14 mouse cellular contexts compared by ENCODE assay signal in the genomic region with DNA sequence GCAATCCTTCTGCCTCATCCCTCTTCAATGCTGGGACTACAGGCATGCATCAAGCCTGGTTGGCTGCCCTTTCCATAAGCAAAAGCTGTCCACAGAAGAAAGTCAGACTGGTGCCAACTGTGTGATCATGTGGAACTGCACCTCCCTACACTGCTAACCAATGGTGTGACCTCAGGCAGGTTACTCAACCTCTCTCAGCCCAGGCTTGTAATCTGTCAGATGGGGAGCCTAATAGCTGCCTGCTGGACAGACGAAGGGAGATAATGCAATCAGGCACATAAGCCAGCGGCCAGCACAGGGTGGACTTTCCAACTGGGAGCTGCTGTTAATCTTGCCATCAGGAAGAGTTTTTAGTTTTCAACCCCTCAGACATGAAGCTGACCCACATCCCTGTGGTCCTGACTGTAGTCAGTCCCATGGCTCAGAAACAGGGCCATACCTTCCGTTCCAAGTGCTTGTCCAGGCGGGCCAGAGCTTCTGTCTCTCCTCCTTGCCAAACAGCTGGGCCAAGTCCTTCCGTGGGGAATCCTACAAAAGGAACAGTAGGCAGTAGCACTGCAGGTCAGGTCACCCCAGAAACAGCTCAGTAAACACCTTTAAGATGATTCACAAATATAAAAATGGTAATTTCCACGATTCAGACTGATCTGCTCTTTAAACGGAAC. TPM values are rescaled to one million over a fixed set of nuclear protein-coding genes. Genes with fewer than 3 reads are reported as not detected.
DNase-seq lines count a peak whose midpoint lies in the region; ATAC-seq and TF ChIP-seq lines count a peak whose summit lies in the region.
"Had no signal": no experiment of that assay in that cellular context is flagged by ENCODE, and none has a peak within 500 bp of the region (broad histone marks: within the 10 kb centered on the region; RNA-seq: fewer than 3 reads in every experiment).

No protein-coding gene starts in this region.

- no peak for ATAC-seq in kidney, embryonic 15.5 days (replicated peaks; ENCODE audit: low FRiP score)
- ATAC-seq: hindbrain, embryonic 16.5 days; midbrain, embryonic 13.5 days had no signal

- no peaks in the 10 kb centered on the region for H3K9me3 ChIP-seq in kidney, embryonic 15.5 days (replicated peaks)
- no peaks in the 10 kb centered on the region for H3K9me3 ChIP-seq in forebrain, embryonic 10.5 days
- H3K9me3 ChIP-seq: midbrain, embryonic 13.5 days had no signal

- H3K9ac ChIP-seq in kidney, embryonic 15.5 days, result no peak overlapping the region
- H3K9ac ChIP-seq: midbrain, embryonic 13.5 days had no signal

- 90% methylated on average over 7 of the region's 7 CpGs for WGBS in kidney, embryonic 15.5 days
- 92% methylated on average over 7 of the region's 7 CpGs for WGBS in thymus, adult 2 months
- WGBS in forebrain, embryonic 10.5 days, result 92% methylated on average over 7 of the region's 7 CpGs

- peaks cover 79% of the 10 kb centered on the region for H3K36me3 ChIP-seq in kidney, embryonic 15.5 days
- peaks cover 23% of the 10 kb centered on the region for H3K36me3 ChIP-seq in thymus, adult 2 months (ENCODE audit: control insufficient read depth, insufficient read depth, low read length)
- peaks cover 92% of the 10 kb centered on the region for H3K36me3 ChIP-seq in forebrain, embryonic 10.5 days (replicated peaks)

- H3K27ac ChIP-seq in kidney, embryonic 15.5 days, result no peak overlapping the region
- H3K27ac ChIP-seq in thymus, adult 2 months (ENCODE audit: control insufficient read depth, insufficient read depth, low read length), result 0 out of 2 replicates have a peak overlapping the region, but pooled peaks have one; percentile 13
- H3K27ac ChIP-seq in forebrain, embryonic 10.5 days, result no peak overlapping the region
- H3K27ac ChIP-seq: macrophage; midbrain, embryonic 13.5 days had no signal

- peaks cover 20% of the 10 kb centered on the region; the same call in 1 of the 2 replicates for H3K4me1 ChIP-seq in kidney, embryonic 15.5 days
- peaks cover 14% of the 10 kb centered on the region for H3K4me1 ChIP-seq in thymus, adult 2 months (replicated peaks; ENCODE audit: control insufficient read depth, insufficient read depth, low read length)
- H3K4me1 ChIP-seq in forebrain, embryonic 10.5 days, result peaks cover 35% of the 10 kb centered on the region

- peak; percentile 44 for DNase-seq in cerebellum, adult 11-12 months
- DNase-seq in cerebellum, adult 8-10 months, result no peak
- peak; percentile 54 for DNase-seq in kidney, adult 18-20 months
- no peak for DNase-seq in thymus, adult 2 months
- no peak for DNase-seq in thymus, postnatal 0 days (ENCODE audit: low spot score)
- no peak for DNase-seq in forebrain, embryonic 10.5 days (ENCODE audit: extremely low spot score, low spot score)
- DNase-seq: left cerebral cortex, postnatal 4 days; lung, adult 18-20 months; thymus, postnatal 25 days had no signal

- H3K4me2 ChIP-seq in kidney, embryonic 15.5 days, result no peak overlapping the region
- H3K4me2 ChIP-seq: midbrain, embryonic 13.5 days had no signal

- no peaks in the 10 kb centered on the region for H3K27me3 ChIP-seq in kidney, embryonic 15.5 days
- no peaks in the 10 kb centered on the region for H3K27me3 ChIP-seq in thymus, adult 2 months (ENCODE audit: control insufficient read depth, insufficient read depth, low read length)
- no peaks in the 10 kb centered on the region for H3K27me3 ChIP-seq in forebrain, embryonic 10.5 days (ENCODE audit: poor library complexity, severe bottlenecking)
- H3K27me3 ChIP-seq: midbrain, embryonic 13.5 days had no signal

- H3K4me3 ChIP-seq in kidney, embryonic 15.5 days (replicated peaks), result no peak overlapping the region
- no peak overlapping the region for H3K4me3 ChIP-seq in thymus, adult 2 months (ENCODE audit: control insufficient read depth, insufficient read depth, low read length)
- no peak overlapping the region for H3K4me3 ChIP-seq in forebrain, embryonic 10.5 days
- H3K4me3 ChIP-seq: midbrain, embryonic 13.5 days; myocyte had no signal

- TF ChIP-seq CTCF in thymus, adult 2 months (IDR thresholded peaks at IDR 0.05; ENCODE audit: borderline replicate concordance, control insufficient read depth, extremely low read depth, insufficient read depth, low read length, poor library complexity), result no peak

- no peak for TF ChIP-seq POLR2A in thymus, adult 2 months (IDR thresholded peaks at IDR 0.05; ENCODE audit: control insufficient read depth, extremely low read depth, insufficient read depth, low read length, poor library complexity)

RNA-seq across cellular contexts. Expression of a gene that starts 12.0 kb away (rescaled TPM):
- 17.7 and 21.3 TPM in 2 replicates for polyA plus RNA-seq in kidney, embryonic 15.5 days (2015; fragmentation: Nextera tagmentation; extraction: Ambion mirVana)
- 16.2 and 19.6 TPM in 2 replicates for polyA plus RNA-seq in thymus, adult 2 months (2012; rRNA removed)
- polyA plus RNA-seq in thymus, postnatal 0 days (2015; fragmentation: Nextera tagmentation; extraction: Ambion mirVana), result 10.9 and 13.0 TPM in 2 replicates
- polyA plus RNA-seq in forebrain, embryonic 10.5 days (2016; fragmentation: Nextera tagmentation; extraction: Ambion mirVana), result 25.5 and 27.3 TPM in 2 replicates

RNA-seq across cellular contexts. Expression of a gene that starts 20.8 kb away (rescaled TPM):
- 32.1 and 34.9 TPM in 2 replicates for polyA plus RNA-seq in kidney, embryonic 15.5 days (2015; fragmentation: Nextera tagmentation; extraction: Ambion mirVana)
- 10.6 and 11.4 TPM in 2 replicates for polyA plus RNA-seq in thymus, adult 2 months (2012; rRNA removed)
- polyA plus RNA-seq in thymus, postnatal 0 days (2015; fragmentation: Nextera tagmentation; extraction: Ambion mirVana), result 6.2 and 6.3 TPM in 2 replicates
- polyA plus RNA-seq in forebrain, embryonic 10.5 days (2016; fragmentation: Nextera tagmentation; extraction: Ambion mirVana), result 47.0 and 48.1 TPM in 2 replicates

RNA-seq across cellular contexts. Expression of a gene that starts 38.5 kb away (rescaled TPM):
- 15.1 and 16.2 TPM in 2 replicates for polyA plus RNA-seq in kidney, embryonic 15.5 days (2015; fragmentation: Nextera tagmentation; extraction: Ambion mirVana)
- 144 and 156 TPM in 2 replicates for polyA plus RNA-seq in thymus, adult 2 months (2012; rRNA removed)
- polyA plus RNA-seq in thymus, postnatal 0 days (2015; fragmentation: Nextera tagmentation; extraction: Ambion mirVana), result 24.3 and 29.7 TPM in 2 replicates
- 14.2 and 14.4 TPM in 2 replicates for polyA plus RNA-seq in forebrain, embryonic 10.5 days (2016; fragmentation: Nextera tagmentation; extraction: Ambion mirVana)

RNA-seq across cellular contexts. Expression of a gene that starts 39.5 kb away (rescaled TPM):
- 3.2 and 3.4 TPM in 2 replicates for polyA plus RNA-seq in kidney, embryonic 15.5 days (2015; fragmentation: Nextera tagmentation; extraction: Ambion mirVana)
- 6.4 and 9.0 TPM in 2 replicates for polyA plus RNA-seq in thymus, adult 2 months (2012; rRNA removed)
- polyA plus RNA-seq in thymus, postnatal 0 days (2015; fragmentation: Nextera tagmentation; extraction: Ambion mirVana), result 2.0 and 2.1 TPM in 2 replicates
- polyA plus RNA-seq in forebrain, embryonic 10.5 days (2016; fragmentation: Nextera tagmentation; extraction: Ambion mirVana), result 3.9 and 4.4 TPM in 2 replicates

RNA-seq across cellular contexts. Expression of a gene that starts 47.2 kb away (rescaled TPM):
- 26.0 and 29.5 TPM in 2 replicates for polyA plus RNA-seq in kidney, embryonic 15.5 days (2015; fragmentation: Nextera tagmentation; extraction: Ambion mirVana)
- polyA plus RNA-seq in thymus, adult 2 months (2012; rRNA removed), result 10.4 and 13.9 TPM in 2 replicates
- polyA plus RNA-seq in thymus, postnatal 0 days (2015; fragmentation: Nextera tagmentation; extraction: Ambion mirVana), result 3.4 and 4.0 TPM in 2 replicates
- 31.9 and 33.5 TPM in 2 replicates for polyA plus RNA-seq in forebrain, embryonic 10.5 days (2016; fragmentation: Nextera tagmentation; extraction: Ambion mirVana)
- polyA plus RNA-seq: macrophage had no signal

Comparison
In these comparisons a context has a peak if more than half of its experiments do, and no peak if none do; other contexts are left out.
1. DNase-seq: peak in cerebellum, adult 11-12 months (single experiment) and kidney, adult 18-20 months (single experiment); none in cerebellum, adult 8-10 months (single experiment), thymus, adult 2 months (single experiment), thymus, postnatal 0 days (single experiment) and forebrain, embryonic 10.5 days (single experiment).